Mouse (Mus musculus) CH12.LX (cell line): Measurements from ENCODE around the gene Slc27a1.

Experiments
- BHLHE40 ChIP-seq: IDR thresholded peaks from 2 replicates; pipeline ENCODE4 v1.6.1; 2011; ENCODE audit warnings: mild to moderate bottlenecking, low read depth, low read length, improper control_type of control experiment
- CTCF ChIP-seq, 2 experiments: IDR thresholded peaks in 1 of 2; conservative IDR thresholded peaks in 1 of 2; 2 replicates each; pipeline ENCODE4 v1.5.1; 2011 to 2012; ENCODE audit warnings: low read depth in 2 of 2, low read length in 2 of 2, improper control_type of control experiment in 1 of 2, inconsistent platforms in 1 of 2, mild to moderate bottlenecking in 1 of 2, moderate library complexity in 1 of 2
- EP300 ChIP-seq: IDR thresholded peaks from 2 replicates; pipeline ENCODE4 v1.6.1; 2011; ENCODE audit warnings: low read length, improper control_type of control experiment
- ETS1 ChIP-seq: conservative IDR thresholded peaks from 2 replicates; pipeline ENCODE4 v1.6.1; 2012; ENCODE audit warnings: low read depth, mild to moderate bottlenecking, inconsistent platforms, low read length, improper control_type of control experiment, moderate library complexity
- MAFK ChIP-seq: IDR thresholded peaks from 2 replicates; pipeline ENCODE4 v1.6.1; 2011; ENCODE audit warnings: low read length, improper control_type of control experiment; ENCODE audit not compliant: insufficient replicate concordance
- MXI1 ChIP-seq: IDR thresholded peaks from 2 replicates; pipeline ENCODE4 v1.6.1; 2011; ENCODE audit warnings: mild to moderate bottlenecking, low read depth, low read length, improper control_type of control experiment
- NELFE ChIP-seq: IDR thresholded peaks from 2 replicates; pipeline ENCODE4 v1.6.1; 2011; ENCODE audit warnings: low read depth, low read length, improper control_type of control experiment
- NRF1 ChIP-seq: IDR thresholded peaks from 2 replicates; pipeline ENCODE4 v1.6.1; 2014; ENCODE audit warnings: low read depth, mild to moderate bottlenecking, inconsistent platforms, low read length, improper control_type of control experiment, moderate library complexity
- TBP ChIP-seq: conservative IDR thresholded peaks from 2 replicates; pipeline ENCODE4 v1.6.1; 2011; ENCODE audit warnings: low read depth, low read length, improper control_type of control experiment
- UBTF ChIP-seq: IDR thresholded peaks from 2 replicates; pipeline ENCODE4 v1.6.1; 2012; ENCODE audit warnings: low read depth, mild to moderate bottlenecking, inconsistent platforms, low read length, improper control_type of control experiment, moderate library complexity
- USF1 ChIP-seq: IDR thresholded peaks from 2 replicates; pipeline ENCODE4 v1.6.1; 2014; ENCODE audit warnings: low read depth, mild to moderate bottlenecking, inconsistent platforms, low read length, improper control_type of control experiment
- ZMIZ1 ChIP-seq: IDR thresholded peaks from 2 replicates; pipeline ENCODE4 v1.6.1; 2012; ENCODE audit warnings: low read depth, mild to moderate bottlenecking, inconsistent platforms, low read length, improper control_type of control experiment

DNA sequence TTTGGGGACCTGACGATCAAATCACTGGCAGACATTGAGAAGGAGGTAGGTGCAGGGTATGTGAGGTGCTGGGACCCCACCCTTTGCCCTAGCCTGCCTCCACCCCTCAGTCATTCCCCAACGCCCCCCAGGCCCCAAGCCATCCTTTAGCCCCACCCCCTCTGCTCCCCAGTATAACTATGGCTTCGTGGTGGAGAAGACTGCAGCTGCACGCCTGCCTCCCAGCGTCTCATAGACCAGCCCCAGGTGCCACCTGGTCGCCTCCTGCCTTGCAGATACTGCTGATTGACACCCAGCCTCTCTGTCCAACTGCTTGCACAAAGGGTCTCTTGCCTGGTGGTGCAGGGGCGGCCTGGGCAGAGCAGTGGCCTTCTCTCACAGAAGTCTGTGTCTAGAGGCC is 21.1 kb upstream of the Slc27a1 start:
- TF ChIP-seq BHLHE40 = no peak
- no peak for TF ChIP-seq EP300
- no peak for TF ChIP-seq MAFK
- TF ChIP-seq ETS1 = no peak
- TF ChIP-seq CTCF (conservative IDR thresholded peaks at IDR 0.05 in 1 of 2, IDR thresholded peaks at IDR 0.05 in 1 of 2; ENCODE audit: low read depth in 2 of 2, low read length in 2 of 2) = no peak
- TF ChIP-seq NELFE = no peak
- no peak for TF ChIP-seq USF1
- TF ChIP-seq NRF1 = no peak
- no peak for TF ChIP-seq UBTF
- TF ChIP-seq ZMIZ1 = no peak
- no peak for TF ChIP-seq TBP
- TF ChIP-seq MXI1 = no peak
